Mouse (Mus musculus): ENCODE data around the gene Rabgef1. TPM values are rescaled to one million over a fixed set of nuclear protein-coding genes. Genes with fewer than 3 reads are reported as not detected.

Rabgef1 gene
- polyA plus RNA-seq, 1 experiment from 2014 or later, result 26.8 TPM

DNA sequence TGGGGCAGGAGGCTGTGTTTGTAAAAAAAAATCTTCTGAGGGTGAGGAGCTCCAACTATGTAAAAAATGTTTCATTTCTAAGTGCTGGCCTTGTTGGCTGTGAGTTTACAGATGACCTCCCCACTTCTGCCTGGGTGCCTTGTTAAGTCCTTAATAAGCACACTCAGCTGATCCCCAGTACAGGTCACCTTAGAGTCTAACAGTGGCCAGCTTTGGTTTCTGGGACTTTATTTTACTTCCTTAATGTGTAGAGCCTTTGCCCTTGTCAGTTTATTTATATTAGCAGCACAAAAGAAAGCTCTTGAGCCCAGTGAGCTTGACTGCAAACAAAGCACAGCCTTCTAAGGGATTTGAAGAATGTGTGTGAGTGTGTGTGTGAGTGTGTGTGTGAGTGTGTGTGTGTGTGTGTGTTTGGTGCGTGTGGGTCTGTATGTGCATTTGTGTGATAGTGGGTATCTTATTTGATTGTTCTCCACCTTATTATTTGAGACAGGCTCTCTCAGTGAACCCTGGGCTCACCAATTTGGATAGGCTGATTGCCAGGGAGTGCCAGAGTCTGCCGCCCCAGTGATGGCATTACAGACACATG, 20.9 kb downstream of the Rabgef1 start:
- Histone ChIP-seq H3K4me2 (no peak overlapping the region), H3K9me3 (no peaks in the 10 kb centered on the region), H3K27ac (no peak overlapping the region), H3K4me1 (replicated peaks) (no peaks in the 10 kb centered on the region), H3K9ac (replicated peaks) (no peak overlapping the region), H3K36me3 (peaks cover 75% of the 10 kb centered on the region), H3K27me3 (no peaks in the 10 kb centered on the region), H3K4me3 (replicated peaks) (no peak overlapping the region)
- ATAC-seq (ENCODE audit: insufficient number of reproducible peaks, insufficient read depth, low FRiP score, low TSS enrichment, low read depth), result no peak
- 88% methylated on average over 2 of the region's 2 CpGs for WGBS

DNA sequence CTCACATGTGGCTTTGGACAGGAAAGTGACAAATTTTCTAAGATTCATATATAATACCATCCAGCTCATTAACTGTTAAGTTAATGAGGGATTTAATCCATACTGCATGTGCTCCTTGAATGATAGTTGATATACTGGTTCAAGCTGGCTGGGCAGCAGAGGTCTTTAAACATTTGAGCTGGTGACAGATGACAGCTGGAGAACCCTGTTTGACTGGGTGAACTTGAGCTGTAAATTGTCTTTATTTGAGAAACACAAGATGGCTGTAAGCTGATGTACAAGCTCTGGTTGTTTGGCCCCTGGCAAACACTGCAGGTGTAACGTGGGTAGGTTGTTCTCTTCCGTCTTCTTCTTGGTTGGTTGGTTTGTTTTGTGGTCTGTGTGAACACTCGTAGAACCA, 22.2 kb downstream of the Rabgef1 start:
- H3K4me1 ChIP-seq (replicated peaks), result no peaks in the 10 kb centered on the region
- ATAC-seq (ENCODE audit: insufficient number of reproducible peaks, insufficient read depth, low FRiP score, low TSS enrichment, low read depth), result no peak
- no peak overlapping the region for H3K27ac ChIP-seq
- no peak overlapping the region for H3K4me3 ChIP-seq (replicated peaks)
- H3K4me2 ChIP-seq, result no peak overlapping the region
- no peak overlapping the region for H3K9ac ChIP-seq (replicated peaks)
- no peaks in the 10 kb centered on the region for H3K27me3 ChIP-seq
- H3K36me3 ChIP-seq, result peaks cover 77% of the 10 kb centered on the region
- H3K9me3 ChIP-seq, result no peaks in the 10 kb centered on the region
- WGBS, result 79% methylated on average over 3 of the region's 3 CpGs

DNA sequence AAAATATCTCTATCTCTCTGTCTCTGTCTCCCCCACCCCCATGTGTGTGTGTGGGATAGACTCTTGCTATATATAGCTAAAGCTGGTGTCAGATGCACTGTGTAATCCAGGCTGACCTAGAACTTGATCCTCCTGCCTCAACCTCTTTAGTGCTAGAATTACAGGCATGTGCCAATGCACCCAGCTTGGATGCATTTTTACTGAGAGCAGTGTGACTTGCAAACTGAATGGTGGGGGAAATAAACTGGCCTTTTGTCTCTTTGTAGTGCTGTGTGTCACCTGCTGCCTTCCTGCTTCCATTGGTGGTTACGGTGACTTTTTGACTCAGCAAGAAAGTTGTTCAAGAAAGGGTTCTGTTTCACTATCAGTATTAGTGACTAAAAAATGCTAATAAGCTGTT, 24.7 kb downstream of the Rabgef1 start:
- H3K4me2 ChIP-seq, result no peak overlapping the region
- no peak for ATAC-seq (ENCODE audit: insufficient number of reproducible peaks, insufficient read depth, low FRiP score, low TSS enrichment, low read depth)
- no peaks in the 10 kb centered on the region for H3K27me3 ChIP-seq
- H3K4me3 ChIP-seq (replicated peaks), result no peak overlapping the region
- peaks cover 74% of the 10 kb centered on the region for H3K36me3 ChIP-seq
- WGBS, result 92% methylated on average over 1 of the region's 1 CpGs
- H3K9me3 ChIP-seq, result no peaks in the 10 kb centered on the region
- no peak overlapping the region for H3K27ac ChIP-seq
- H3K9ac ChIP-seq (replicated peaks), result no peak overlapping the region
- H3K4me1 ChIP-seq (replicated peaks), result no peaks in the 10 kb centered on the region

DNA sequence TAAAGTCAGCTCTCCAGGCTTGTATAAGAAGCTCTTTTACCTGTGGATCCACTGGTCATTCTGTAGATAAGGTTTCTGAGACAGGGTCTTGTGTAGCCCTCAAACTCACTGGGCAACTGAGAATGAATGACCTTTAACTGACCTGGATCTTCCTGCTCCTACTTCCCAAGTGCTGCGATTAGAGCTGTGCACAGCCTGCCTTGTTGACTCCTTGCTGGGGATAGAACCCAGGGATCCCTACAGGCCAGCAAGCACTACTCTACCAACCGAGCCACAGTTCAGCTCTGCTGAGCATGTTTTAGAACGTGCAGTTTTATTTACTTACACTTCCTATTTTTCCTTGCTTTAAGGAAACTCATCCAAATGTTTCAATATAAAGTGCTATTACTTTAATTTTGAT, 25.9 kb downstream of the Rabgef1 start:
- no peak overlapping the region for H3K4me2 ChIP-seq
- H3K9me3 ChIP-seq, result no peaks in the 10 kb centered on the region
- no peak overlapping the region for H3K27ac ChIP-seq
- 86% methylated on average over 3 of the region's 3 CpGs for WGBS
- H3K36me3 ChIP-seq, result peaks cover 68% of the 10 kb centered on the region
- no peak overlapping the region for H3K4me3 ChIP-seq (replicated peaks)
- no peak overlapping the region for H3K9ac ChIP-seq (replicated peaks)
- ATAC-seq (ENCODE audit: insufficient number of reproducible peaks, insufficient read depth, low FRiP score, low TSS enrichment, low read depth), result no peak
- H3K27me3 ChIP-seq, result no peaks in the 10 kb centered on the region
- no peaks in the 10 kb centered on the region for H3K4me1 ChIP-seq (replicated peaks)

DNA sequence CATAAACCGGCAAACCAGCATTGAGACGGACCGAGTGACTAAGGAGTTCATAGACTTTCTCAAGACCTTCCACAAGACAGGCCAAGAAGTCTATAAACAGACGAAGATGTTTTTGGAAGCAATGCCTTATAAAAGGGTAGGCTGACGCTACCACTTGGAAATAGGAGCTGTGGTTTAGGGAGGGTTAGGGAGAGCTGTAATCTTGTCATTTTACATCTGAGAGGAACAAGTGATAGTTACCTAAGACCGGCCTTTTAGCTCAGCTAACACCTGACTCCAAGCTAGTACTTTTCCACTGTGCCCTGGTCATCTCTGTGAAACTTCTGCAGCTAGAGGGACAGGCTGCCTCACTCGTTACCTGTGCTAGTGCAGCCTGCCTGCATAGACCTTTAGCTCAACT, 26.4 kb downstream of the Rabgef1 start:
- H3K27me3 ChIP-seq, result no peaks in the 10 kb centered on the region
- no peak overlapping the region for H3K9ac ChIP-seq (replicated peaks)
- H3K4me1 ChIP-seq (replicated peaks), result no peaks in the 10 kb centered on the region
- no peaks in the 10 kb centered on the region for H3K9me3 ChIP-seq
- H3K27ac ChIP-seq, result no peak overlapping the region
- ATAC-seq (ENCODE audit: insufficient number of reproducible peaks, insufficient read depth, low FRiP score, low TSS enrichment, low read depth), result no peak
- no peak overlapping the region for H3K4me3 ChIP-seq (replicated peaks)
- 90% methylated on average over 7 of the region's 7 CpGs for WGBS
- H3K36me3 ChIP-seq, result peaks cover 67% of the 10 kb centered on the region
- no peak overlapping the region for H3K4me2 ChIP-seq

DNA sequence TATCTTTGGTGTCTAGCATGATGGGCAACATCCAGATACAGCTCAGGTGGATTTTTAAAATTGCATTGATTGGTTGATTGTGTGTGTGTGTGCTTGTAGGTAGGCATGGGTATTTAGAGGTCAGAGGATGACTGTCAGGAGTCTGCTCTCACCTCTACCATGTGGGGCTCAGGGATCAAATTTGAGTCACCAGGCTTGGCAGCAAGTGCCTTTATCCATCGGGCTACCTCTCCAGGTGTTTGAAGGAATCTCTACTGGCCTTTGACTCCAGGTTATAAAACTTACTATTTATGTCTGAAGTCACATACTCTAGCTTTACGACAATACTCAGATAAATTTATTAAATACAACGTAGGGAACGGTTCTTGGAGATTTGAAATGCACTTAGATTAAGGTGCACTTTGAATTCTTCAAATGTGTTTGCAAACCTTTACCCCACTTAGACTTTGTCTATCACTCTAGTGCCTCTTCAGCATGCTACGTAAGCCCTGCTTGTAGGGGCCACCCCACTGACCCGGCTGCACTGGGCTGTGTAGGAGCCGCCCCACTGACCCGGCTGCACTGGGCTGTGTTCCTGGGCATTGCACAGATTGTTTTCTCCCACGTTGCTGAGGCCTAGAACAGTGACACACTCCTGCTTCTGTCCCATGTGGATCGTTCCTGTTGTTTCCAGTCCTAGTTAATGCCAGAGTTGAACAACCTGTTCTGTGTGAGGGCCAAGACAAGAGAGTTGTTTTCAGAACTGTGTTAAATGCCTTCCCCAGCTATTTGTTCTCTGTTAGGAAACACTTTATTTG, 28.8 kb downstream of the Rabgef1 start:
- Histone ChIP-seq H3K27me3 (no peaks in the 10 kb centered on the region), H3K9ac (replicated peaks) (no peak overlapping the region), H3K27ac (no peak overlapping the region), H3K4me2 (no peak overlapping the region), H3K4me3 (replicated peaks) (no peak overlapping the region), H3K4me1 (replicated peaks) (no peaks in the 10 kb centered on the region), H3K36me3 (peaks cover 60% of the 10 kb centered on the region), H3K9me3 (no peaks in the 10 kb centered on the region)
- 85% methylated on average over 10 of the region's 10 CpGs for WGBS
- no peak for ATAC-seq (ENCODE audit: insufficient number of reproducible peaks, insufficient read depth, low FRiP score, low TSS enrichment, low read depth)

DNA sequence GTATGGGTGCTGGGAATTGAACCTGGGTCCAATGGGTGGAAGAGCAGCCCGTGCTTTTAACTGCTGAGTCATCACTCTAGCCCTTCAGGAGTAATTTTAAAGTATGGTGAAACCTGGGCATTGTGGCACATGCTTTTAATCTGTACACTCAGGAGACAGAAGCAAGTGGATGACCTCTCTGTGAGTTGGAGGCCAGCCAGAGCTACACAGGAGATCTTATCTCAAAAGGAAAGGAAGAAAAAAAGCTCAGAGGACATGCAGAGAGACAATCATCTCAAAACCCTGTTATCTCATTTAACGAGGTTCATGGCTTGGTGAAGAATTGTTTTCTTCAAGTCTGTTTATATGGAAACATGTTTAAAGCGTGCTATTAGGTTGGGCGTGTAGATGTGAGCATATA, 32.4 kb downstream of the Rabgef1 start:
- H3K9ac ChIP-seq (replicated peaks), result no peak overlapping the region
- no peak overlapping the region for H3K4me3 ChIP-seq (replicated peaks)
- H3K9me3 ChIP-seq, result no peaks in the 10 kb centered on the region
- H3K36me3 ChIP-seq, result peaks cover 67% of the 10 kb centered on the region
- no peaks in the 10 kb centered on the region for H3K27me3 ChIP-seq
- ATAC-seq (ENCODE audit: insufficient number of reproducible peaks, insufficient read depth, low FRiP score, low TSS enrichment, low read depth), result no peak
- H3K4me2 ChIP-seq, result no peak overlapping the region
- H3K27ac ChIP-seq, result no peak overlapping the region
- 78% methylated on average over 4 of the region's 4 CpGs for whole genome bisulfite sequencing
- H3K4me1 ChIP-seq (replicated peaks), result no peaks in the 10 kb centered on the region

DNA sequence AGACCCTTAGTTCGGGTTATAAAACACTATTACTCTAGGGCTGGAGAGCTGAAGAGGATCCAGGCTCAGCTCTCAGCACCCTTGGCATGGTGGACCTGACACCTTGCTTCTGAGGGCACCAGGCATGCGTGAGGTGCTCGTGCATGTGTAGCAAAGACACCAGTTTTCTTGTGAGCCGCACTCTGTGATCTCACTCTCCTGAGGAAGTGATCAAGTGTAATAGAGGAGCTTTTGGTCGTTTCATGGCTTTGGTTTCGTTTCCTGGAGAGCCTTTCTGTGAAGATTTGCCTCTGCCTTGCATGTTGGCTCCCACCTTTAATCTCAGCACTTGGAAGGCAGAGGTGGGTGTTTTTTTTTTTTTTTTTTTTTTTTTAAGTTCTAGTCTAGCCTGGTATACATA, 33.0 kb downstream of the Rabgef1 start:
- H3K36me3 ChIP-seq, result peaks cover 68% of the 10 kb centered on the region

DNA sequence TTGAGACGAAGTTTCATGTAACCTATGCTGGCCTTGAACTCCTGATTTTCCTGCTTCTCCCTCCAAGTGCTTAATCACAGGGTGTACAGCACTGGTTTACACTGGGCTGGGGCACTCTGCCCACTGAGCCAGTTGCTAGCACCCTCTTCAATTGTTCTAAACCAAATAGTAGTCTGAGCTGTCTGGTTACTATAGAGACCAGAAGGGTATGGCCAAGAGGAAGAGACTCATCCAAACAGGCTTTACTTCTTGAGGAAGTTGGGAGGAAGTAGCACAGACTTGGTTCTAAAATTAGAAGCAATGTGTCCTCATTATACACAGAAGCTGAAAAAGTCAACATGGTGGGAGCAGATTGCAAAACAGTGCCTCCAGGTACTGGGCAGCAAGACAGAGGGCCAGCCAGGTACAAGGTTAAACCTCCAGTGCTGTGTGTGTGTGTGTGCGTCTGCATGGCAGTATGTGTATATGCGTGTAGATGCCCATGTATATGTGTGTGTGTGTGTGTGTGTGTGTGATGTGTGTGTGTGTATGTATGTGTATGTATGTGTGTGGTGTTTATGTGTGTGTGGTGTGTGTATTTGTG, 33.9 kb downstream of the Rabgef1 start:
- no peak overlapping the region for H3K27ac ChIP-seq
- H3K36me3 ChIP-seq, result peaks cover 69% of the 10 kb centered on the region
- no peaks in the 10 kb centered on the region for H3K27me3 ChIP-seq
- H3K9me3 ChIP-seq, result no peaks in the 10 kb centered on the region
- H3K4me1 ChIP-seq (replicated peaks), result no peaks in the 10 kb centered on the region
- no peak for ATAC-seq (ENCODE audit: insufficient number of reproducible peaks, insufficient read depth, low FRiP score, low TSS enrichment, low read depth)
- WGBS, result 93% methylated on average over 3 of the region's 3 CpGs
- H3K4me2 ChIP-seq, result no peak overlapping the region
- no peak overlapping the region for H3K9ac ChIP-seq (replicated peaks)
- no peak overlapping the region for H3K4me3 ChIP-seq (replicated peaks)

More for the DNA sequence above, 33.0 kb downstream of the Rabgef1 start:
- Histone ChIP-seq H3K4me3 (replicated peaks) (no peak overlapping the region), H3K9me3 (no peaks in the 10 kb centered on the region), H3K9ac (replicated peaks) (no peak overlapping the region), H3K27ac (no peak overlapping the region), H3K4me1 (replicated peaks) (no peaks in the 10 kb centered on the region), H3K4me2 (no peak overlapping the region), H3K27me3 (no peaks in the 10 kb centered on the region)
- WGBS, result 78% methylated on average over 6 of the region's 6 CpGs
- ATAC-seq (ENCODE audit: insufficient number of reproducible peaks, insufficient read depth, low FRiP score, low TSS enrichment, low read depth), result no peak

DNA sequence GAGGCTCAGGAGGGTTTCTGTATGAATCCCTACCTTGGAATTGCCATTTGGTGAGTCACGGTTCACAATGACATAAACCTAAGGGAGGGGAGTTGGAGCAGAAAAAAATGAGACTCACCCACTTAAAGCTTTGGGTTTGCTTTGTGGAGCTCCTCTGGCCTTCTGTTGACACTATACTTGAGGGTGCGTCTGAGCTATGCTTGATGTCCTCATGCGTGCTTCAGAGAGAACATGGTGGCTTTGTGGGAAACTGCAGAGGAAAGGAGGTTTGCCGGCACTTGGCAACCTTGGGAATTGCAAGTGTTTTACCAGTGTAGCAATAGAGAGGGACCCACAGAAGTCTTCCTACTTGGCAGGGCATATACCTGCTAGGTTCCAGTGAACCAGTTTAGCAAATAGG, 35.7 kb downstream of the Rabgef1 start:
- peaks cover 75% of the 10 kb centered on the region for H3K36me3 ChIP-seq
- 92% methylated on average over 4 of the region's 4 CpGs for WGBS
- H3K4me1 ChIP-seq (replicated peaks), result no peaks in the 10 kb centered on the region

DNA sequence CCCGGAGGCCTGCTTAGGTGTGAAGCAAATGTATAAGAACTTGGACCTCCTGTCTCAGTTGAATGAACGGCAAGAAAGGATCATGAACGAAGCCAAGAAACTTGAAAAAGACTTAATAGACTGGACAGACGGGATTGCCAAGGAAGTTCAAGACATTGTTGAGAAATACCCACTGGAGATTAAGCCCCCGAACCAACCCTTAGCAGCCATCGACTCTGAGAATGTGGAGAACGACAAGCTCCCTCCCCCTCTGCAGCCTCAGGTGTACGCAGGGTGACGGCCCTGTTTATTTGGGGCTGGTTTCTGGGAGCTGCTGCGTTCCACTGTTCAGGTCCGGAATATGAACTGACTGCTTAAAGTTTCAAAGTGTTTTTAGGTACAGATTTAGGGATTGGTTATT, 41.4 kb downstream of the Rabgef1 start:
- Histone ChIP-seq H3K9me3 (peaks cover 3% of the 10 kb centered on the region; the same call in 1 of the 2 replicates), H3K4me1 (replicated peaks) (no peaks in the 10 kb centered on the region), H3K36me3 (peaks cover 63% of the 10 kb centered on the region), H3K27ac (no peak overlapping the region), H3K27me3 (no peaks in the 10 kb centered on the region), H3K9ac (replicated peaks) (no peak overlapping the region), H3K4me3 (replicated peaks) (no peak overlapping the region), H3K4me2 (no peak overlapping the region)
- 90% methylated on average over 11 of the region's 11 CpGs for WGBS
- no peak for ATAC-seq (ENCODE audit: insufficient number of reproducible peaks, insufficient read depth, low FRiP score, low TSS enrichment, low read depth)

More for the DNA sequence above, 35.7 kb downstream of the Rabgef1 start:
- no peaks in the 10 kb centered on the region for H3K9me3 ChIP-seq
- no peaks in the 10 kb centered on the region for H3K27me3 ChIP-seq
- no peak overlapping the region for H3K4me3 ChIP-seq (replicated peaks)
- no peak overlapping the region for H3K9ac ChIP-seq (replicated peaks)
- H3K27ac ChIP-seq, result no peak overlapping the region
- H3K4me2 ChIP-seq, result no peak overlapping the region
- ATAC-seq (ENCODE audit: insufficient number of reproducible peaks, insufficient read depth, low FRiP score, low TSS enrichment, low read depth), result no peak
